Mouse (Mus musculus) CD4-positive, CD25-positive, alpha-beta regulatory T cell (primary cell): ENCODE measurements around the gene Rps25. TPM values are rescaled to one million over a fixed set of nuclear protein-coding genes. Genes with fewer than 3 reads are reported as not detected.

ENCODE experiments used
- polyA plus RNA-seq: library from polyadenylated mRNA; unstranded; fragments of 100-300 nt; shearing (Covaris generic); gene quantifications from one replicate; pipeline ENCODE4 v1.2.1, GENCODE M21; 2017

Rps25 gene
- polyA plus RNA-seq, result 1,839 TPM

DNA sequence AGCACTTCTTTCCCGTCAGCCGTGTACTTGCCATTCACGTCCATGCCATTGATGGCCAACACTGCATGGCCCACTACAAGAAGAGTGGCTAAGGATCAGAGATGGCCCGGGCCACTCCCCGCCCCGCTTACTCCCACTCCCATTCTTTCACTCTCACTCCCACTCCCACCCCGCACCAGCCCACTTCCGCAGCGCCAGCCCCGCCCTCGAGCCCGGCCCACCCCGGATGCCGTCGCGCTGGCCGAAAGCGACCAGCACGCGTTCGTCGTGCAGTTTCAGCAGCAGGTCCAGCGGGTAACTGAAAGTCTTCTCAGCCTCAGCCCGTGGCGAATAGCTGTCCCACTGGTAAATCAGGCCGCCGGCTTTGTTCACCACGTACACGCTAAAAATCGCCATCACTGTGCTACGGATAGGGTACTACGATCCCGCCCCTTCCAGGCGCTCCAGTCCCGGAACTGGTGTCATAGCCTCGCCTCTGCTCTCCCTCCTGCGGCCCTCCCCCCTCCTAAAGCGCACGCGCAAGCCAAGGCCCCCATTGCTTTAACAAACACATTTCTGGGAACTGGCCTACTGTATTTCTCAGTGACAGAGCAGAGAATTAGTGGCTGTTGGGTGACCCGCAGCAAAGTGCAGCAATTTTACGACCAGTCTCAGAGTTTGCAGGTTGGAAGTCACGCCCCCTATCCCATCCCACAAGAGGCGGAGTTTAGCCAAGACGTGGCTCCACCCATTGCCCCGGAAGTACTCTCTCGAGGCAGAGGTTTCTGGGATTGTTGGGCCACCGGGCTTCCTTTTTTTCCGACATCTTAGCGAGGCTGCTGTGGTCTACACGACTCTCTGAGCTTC lies at the start of gene Rps25, which contains the start of gene Trappc4:
TSS of gene Rps25 (plus strand) at position 234 of the 846 bp plus-strand sequence.
TSS of gene Trappc4 (minus strand) at position 695 of the 846 bp plus-strand sequence.

DNA sequence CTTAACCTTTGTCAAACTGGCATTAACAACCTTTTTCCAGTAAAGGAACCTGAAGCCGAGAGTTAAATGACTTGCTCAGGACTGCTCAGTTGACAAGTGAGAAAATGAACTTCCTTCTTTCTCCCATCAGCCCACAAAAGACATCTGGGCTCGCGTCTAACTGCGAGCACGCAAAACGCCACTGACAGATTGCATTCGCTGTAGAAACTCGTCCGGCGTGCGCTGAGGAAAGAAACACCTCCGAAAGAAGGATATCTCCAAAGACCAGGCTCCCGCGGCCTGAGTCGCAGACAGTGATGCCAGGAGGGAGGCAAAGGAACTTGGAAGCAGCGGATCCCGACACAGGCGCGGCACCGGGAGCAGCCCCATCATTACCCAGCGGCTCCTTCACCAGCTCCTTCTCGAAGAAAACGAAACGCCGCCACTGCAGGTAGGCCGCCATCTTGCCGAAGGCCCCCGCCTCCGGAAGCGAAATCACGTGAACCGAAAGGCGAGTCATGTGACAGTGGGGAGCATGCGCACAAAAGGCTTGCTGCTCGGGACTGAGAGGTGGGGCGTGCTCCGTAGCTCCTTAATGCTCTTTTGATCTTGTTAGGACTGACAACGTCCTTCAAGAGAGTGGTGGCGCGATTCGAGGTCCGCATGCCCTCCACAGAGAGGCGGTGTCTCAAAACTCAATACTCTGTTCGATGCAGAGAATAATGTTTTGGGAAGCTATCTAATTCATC lies 45.6 kb upstream of the Rps25 start, which contains the start of gene Vps11:
TSS of gene Vps11 (minus strand) at position 481 of the 728 bp plus-strand sequence.

GRCm38 (mm10) chr9:44379054-44379834 lies 27.7 kb upstream of the Rps25 start, which contains the start of gene Hyou1:
TSS of gene Hyou1 (plus strand) at chr9:44379490.

DNA sequence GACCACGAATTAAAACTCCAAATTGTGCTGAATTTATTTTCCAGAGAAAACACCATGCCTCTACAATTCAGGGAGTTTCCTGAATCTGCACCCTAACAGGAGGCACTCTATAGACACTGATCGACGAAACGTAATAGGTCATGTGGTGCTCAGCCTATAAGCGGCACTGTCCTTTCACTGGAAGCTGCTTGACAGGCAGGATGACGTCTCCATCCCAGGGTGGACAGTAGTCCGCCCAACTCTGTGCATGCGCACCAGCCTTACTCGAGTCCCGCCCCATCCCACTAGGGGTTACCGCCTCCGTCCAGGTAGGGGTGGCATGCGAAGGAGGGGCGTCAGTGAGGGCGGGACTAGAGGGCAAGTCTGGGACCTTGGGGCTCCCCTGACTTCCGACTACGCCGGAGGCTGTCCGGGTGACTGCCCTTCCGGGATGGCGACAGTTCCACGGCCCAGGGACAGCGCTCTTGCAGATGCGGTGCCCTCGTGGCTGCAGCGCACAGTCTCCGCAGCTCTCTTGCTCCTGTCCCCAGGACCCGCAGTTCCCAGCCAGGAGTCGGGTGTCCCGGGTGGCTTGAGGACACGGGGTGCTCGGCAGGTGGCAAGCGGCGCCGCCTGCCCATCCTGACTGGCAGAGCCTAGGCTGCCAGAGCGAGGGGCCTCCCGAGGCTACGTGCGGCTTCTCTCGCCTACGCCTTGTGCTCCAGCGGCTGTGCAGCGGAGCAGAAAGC lies 10.1 kb upstream of the Rps25 start, which contains the start of gene Slc37a4:
TSS of gene Slc37a4 (plus strand) at position 169 of the 728 bp plus-strand sequence.

GRCm38 (mm10) chr9:44418519-44419385 lies 11.8 kb downstream of the Rps25 start, which contains the start of gene Ccdc84:
TSS of gene Ccdc84 (minus strand) at chr9:44418569.

DNA sequence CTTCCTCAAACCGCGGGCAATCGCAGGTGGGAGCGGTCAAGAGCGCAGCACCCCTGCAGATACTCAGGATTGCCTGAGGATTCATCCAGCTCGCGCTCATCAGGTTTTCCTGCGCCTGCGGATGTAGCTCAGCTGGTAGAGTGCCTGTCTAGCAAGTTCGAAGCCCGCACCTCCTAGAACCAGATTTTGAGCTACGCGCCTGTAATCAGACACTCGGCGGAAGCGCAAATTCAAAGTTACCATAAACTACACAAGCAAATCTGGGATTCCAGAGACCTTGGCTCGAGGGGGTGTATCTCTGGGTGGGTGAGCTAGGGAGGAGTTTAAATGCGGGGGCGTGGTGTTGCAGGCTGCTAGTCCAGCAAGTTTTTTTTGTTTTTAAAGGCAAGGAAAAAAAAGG lies 34.0 kb downstream of the Rps25 start, which contains the start of gene Foxr1:
TSS of gene Foxr1 (minus strand) at position 176 of the 400 bp plus-strand sequence.

DNA sequence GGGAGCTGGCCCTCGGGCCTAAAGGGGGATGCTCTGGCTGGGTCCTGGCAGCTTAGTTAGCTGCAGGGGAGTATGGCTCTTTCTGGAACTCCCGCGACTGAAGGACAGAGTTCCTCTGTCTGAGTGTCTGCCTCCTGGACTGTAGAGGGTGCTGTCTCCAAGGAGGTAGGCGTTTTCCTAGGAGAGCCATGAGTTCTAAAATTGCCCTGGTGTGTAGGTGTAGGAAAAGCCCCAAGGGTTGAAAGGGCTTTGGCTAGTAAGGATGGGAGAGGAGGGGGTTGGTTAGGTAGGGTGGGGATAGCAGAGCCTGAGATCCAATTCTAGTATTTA lies 47.9 kb downstream of the Rps25 start, which contains the start of gene Upk2:
TSS of gene Upk2 (minus strand) at position 86 of the 330 bp plus-strand sequence.

Other genes with a start within 250 kb of the Rps25 start
- 47.6 TPM for gene Cbl, start 173.1 kb upstream of the Rps25 start, polyA plus RNA-seq
- gene Ccdc153, start 166.5 kb upstream of the Rps25 start, polyA plus RNA-seq, result not detected
- gene Pdzd3, start 155.7 kb upstream of the Rps25 start, polyA plus RNA-seq, result not detected
- gene Nlrx1, start 138.5 kb upstream of the Rps25 start, polyA plus RNA-seq, result 11.3 TPM
- not detected for gene Abcg4, start 118.5 kb upstream of the Rps25 start, polyA plus RNA-seq
- gene Hinfp, start 101.5 kb upstream of the Rps25 start, polyA plus RNA-seq, result 27.3 TPM
- gene C2cd2l, start 86.9 kb upstream of the Rps25 start, polyA plus RNA-seq, result 17.6 TPM
- 18.8 TPM for gene Dpagt1, start 81.1 kb upstream of the Rps25 start, polyA plus RNA-seq
- gene H2afx, start 72.4 kb upstream of the Rps25 start, polyA plus RNA-seq, result 66.8 TPM
- gene Hmbs, start 62.9 kb upstream of the Rps25 start, polyA plus RNA-seq, result 37.2 TPM
- gene Vps11, start 45.5 kb upstream of the Rps25 start, polyA plus RNA-seq, result 67.2 TPM
- gene Hyou1, start 27.6 kb upstream of the Rps25 start, polyA plus RNA-seq, result 15.6 TPM
- gene Slc37a4, start 10.3 kb upstream of the Rps25 start, polyA plus RNA-seq, result 31.0 TPM
- gene Trappc4, start 461 bp downstream of the Rps25 start, polyA plus RNA-seq, result 135 TPM
- 63.3 TPM for gene Ccdc84, start 11.4 kb downstream of the Rps25 start, polyA plus RNA-seq
- gene Foxr1, start 34.0 kb downstream of the Rps25 start, polyA plus RNA-seq, result not detected
- gene Upk2, start 47.8 kb downstream of the Rps25 start, polyA plus RNA-seq, result not detected
- 28.8 TPM for gene Bcl9l, start 75.7 kb downstream of the Rps25 start, polyA plus RNA-seq
- 41.1 TPM for gene Cxcr5, start 154.7 kb downstream of the Rps25 start, polyA plus RNA-seq
- 35.7 TPM for gene Ddx6, start 197.8 kb downstream of the Rps25 start, polyA plus RNA-seq